Mouse (Mus musculus): ENCODE measurements around the gene Klhdc4.

The Klhdc4 gene

DNA sequence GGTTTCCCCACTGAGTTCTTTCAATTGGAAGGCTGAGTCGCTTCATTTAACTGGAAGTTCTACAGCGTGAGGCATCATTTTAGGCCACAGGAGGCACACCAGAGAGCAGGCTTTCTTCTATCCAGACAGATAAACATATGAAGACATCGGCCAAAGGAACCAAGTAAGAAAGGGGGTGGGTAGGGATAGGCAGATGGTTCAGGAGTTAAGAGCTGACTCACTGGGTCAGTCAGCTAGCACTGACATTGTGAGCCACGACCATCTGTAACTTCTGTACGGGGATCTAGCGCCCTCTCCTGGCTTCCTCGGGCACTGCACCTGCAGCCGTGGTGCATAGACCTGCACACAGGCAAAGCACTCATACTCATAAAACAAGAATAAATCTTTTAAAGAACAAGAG lies 11.9 kb upstream of the Klhdc4 start:
- no peak for TF ChIP-seq GATA4 (IDR thresholded peaks at IDR 0.05; ENCODE audit: insufficient replicate concordance, low read length)

DNA sequence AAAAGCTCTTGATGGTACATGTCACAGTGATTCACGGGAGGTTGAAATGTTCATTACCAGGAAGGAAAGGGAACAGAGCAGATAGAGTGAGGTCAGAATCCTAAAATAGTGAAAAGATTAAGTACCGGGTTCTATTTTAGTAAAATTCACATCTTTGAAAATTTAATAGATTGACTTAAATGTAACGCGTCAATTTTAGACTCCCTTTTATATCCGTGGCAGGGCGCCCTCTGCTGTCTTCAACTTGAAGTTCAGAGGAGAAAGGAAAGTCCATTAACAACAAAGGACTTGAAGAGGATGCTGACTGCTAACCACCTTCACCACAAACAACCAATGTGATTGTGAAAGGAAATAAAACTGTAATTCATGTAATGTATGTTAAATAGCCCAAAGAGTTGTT lies 3.1 kb upstream of the Klhdc4 start:
- TF ChIP-seq GATA4 (IDR thresholded peaks at IDR 0.05; ENCODE audit: insufficient replicate concordance, low read length), result no peak

DNA sequence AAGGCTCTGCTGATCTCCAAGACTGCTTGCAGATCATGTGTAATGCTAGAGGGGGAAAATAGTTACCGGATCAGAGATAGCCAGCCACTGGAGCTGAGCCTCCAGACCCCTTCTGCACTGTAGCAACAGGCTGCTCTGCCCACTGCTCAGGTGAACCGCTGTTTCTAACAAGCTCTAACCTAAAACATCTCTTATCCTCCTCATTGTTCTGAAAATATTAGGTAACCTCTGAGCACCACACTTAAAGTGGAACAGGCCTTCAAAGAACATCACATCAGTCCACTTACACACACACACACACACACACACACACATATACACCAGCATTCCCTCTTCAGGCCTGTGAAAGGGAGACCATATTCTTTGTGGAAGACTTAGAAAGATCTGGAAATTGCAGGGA lies 2.7 kb upstream of the Klhdc4 start:
- TF ChIP-seq GATA4 (IDR thresholded peaks at IDR 0.05; ENCODE audit: insufficient replicate concordance, low read length), result no peak

DNA sequence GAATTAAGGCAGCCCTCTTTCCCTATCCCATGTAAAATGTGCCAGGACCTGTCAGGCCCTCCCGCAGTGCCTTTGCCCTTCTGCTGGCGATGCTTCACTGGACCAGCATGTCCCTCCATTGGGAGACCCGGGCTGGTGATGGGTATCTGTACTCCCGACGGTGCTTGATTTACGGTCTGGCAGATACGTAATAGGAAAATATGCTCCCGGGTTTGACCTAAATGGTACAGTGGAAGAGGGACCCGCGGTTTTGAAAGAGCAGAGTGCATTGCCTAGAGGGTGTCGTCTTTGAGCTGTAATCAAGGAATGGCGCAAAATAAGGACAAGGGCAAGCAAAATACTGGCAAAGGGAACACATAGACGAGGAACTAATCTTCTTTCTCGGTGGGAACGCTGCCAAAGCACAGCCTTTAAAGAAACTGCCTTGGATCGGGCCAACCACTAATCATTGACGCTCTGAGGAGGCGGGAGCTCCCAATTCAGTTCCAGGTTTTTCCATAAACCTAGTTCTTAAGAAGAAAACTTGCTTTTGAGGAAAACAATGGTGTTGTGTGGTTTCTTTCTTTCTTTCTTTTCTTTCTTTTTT lies 501 bp upstream of the Klhdc4 start:
- no peak for TF ChIP-seq GATA4 (IDR thresholded peaks at IDR 0.05; ENCODE audit: insufficient replicate concordance, low read length)

DNA sequence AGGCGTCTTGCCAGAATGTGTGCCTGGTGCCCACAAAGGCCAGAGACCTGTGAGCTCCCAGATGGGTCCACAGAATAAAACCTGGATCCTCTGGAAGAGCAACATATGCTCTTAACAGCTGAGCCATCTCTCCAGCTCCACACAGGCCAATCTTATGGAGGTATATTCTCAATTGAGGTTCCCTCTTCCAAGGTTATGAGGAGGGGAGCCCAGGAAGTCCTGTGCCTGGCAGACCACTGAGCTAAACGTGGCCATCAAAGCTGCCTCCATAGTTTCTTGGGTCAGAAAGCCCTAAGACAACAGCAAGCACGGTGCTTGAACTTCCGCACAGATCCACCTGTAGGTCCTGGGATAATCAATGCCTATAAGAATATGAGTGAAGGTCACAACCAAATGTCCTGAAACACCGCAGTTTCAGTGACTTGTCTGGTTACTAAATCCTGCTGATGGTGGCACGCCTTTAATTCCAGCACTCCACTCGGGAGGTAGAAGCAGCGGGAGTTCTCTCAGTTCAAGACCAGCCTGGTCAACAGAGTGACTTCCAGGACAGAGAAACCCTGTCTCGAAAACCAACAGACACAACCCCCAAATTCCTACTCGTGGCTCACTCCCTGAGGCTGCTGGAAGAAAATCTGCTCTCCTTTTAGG lies 869 bp downstream of the Klhdc4 start:
- TF ChIP-seq GATA4 (IDR thresholded peaks at IDR 0.05; ENCODE audit: insufficient replicate concordance, low read length), result no peak

DNA sequence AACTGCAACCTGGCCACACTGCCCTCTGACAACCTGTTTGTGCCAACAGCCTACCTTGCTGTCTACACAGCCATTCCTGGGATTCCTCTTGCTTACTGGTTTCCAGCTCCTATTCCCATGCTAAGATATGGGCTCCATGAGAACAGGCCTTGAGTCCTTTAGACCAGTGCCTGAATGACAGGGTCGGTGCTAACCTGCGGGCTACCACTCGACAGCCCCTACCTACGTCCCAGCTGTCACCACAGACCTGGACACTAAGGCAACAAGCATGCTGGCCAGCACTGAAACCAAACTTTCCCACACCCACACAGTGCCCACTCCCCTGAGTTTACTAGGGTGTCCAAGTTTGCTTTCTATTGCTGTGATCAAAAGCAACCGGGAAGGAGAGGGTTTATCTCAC lies 1.6 kb downstream of the Klhdc4 start:
- TF ChIP-seq GATA4 (IDR thresholded peaks at IDR 0.05; ENCODE audit: insufficient replicate concordance, low read length), result no peak

DNA sequence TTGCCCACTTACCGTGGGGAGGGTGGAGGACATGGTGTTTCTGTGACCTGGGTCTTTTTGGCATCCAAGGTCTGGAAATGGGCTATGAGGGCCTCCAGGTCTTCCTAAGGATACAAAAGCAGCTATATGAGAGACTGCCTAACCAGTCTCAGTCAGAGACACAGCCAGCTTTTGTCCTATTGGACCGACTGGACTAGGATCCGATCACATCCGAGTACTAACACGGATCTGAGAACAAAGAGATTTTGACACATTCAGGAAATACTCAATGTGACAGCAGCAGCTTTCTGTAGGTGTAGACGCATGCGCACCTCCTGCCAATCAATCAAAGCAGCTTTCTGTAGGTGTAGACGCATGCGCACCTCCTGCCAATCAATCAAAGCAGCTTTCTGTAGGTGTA lies 7.6 kb downstream of the Klhdc4 start:
- TF ChIP-seq GATA4 (IDR thresholded peaks at IDR 0.05; ENCODE audit: insufficient replicate concordance, low read length), result no peak

DNA sequence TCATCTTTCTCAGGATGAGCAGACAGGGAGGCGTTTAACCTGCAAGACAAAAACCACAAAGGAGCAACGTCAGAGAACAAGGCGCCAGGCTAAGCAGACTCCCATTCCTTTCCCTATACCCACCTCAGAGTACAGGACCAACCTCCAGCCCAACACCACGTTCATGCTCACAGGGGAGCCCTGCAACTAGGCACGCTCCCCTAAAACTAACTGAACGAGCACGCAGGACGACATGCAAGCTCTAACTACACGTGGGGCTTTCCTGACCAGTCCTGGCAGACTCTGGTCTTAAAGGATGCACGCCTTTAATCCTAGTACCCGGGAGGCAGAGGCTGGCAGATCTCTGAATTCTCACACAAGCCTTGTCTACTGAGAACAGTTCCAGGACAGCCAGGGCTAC lies 8.0 kb downstream of the Klhdc4 start:
- TF ChIP-seq GATA4 (IDR thresholded peaks at IDR 0.05; ENCODE audit: insufficient replicate concordance, low read length), result no peak

DNA sequence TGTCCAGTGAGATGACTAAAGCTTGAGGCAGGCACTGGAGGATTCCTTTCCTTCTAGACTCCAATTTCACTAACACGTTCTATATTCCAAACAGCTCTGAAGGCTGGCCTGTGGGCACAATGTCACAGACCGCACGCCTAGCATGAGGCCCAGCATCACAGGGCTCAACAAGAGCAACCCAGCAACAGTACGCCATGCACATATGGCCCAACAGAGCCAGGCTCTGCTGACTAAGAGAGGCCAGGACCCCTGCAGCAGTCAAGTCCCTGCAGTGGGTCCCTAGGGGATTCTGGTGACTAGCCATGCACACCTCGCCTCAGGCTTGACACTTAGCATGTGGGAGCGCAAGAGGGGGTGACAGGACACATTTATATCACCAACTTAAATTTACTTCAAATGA lies 8.5 kb downstream of the Klhdc4 start:
- TF ChIP-seq GATA4 (IDR thresholded peaks at IDR 0.05; ENCODE audit: insufficient replicate concordance, low read length), result no peak

DNA sequence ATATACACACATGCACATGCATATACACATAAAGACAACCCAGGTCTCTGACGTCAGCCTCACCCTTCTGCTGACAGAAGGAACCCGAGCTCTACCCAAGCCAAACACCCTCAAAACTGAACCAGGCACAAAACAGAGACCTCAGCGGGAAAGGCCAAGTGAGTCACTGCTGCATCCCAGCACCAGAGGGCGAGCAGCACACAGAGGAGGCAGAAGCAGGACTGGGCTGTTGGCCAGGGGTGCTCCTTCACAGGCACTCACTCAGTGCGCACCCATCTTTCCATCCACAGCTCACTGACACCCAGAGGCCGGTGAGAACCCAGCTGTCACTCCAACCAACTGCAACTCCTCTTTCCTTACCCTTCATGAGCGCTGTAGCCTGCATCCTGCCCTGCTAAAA lies 11.1 kb downstream of the Klhdc4 start:
- TF ChIP-seq GATA4 (IDR thresholded peaks at IDR 0.05; ENCODE audit: insufficient replicate concordance, low read length), result no peak

DNA sequence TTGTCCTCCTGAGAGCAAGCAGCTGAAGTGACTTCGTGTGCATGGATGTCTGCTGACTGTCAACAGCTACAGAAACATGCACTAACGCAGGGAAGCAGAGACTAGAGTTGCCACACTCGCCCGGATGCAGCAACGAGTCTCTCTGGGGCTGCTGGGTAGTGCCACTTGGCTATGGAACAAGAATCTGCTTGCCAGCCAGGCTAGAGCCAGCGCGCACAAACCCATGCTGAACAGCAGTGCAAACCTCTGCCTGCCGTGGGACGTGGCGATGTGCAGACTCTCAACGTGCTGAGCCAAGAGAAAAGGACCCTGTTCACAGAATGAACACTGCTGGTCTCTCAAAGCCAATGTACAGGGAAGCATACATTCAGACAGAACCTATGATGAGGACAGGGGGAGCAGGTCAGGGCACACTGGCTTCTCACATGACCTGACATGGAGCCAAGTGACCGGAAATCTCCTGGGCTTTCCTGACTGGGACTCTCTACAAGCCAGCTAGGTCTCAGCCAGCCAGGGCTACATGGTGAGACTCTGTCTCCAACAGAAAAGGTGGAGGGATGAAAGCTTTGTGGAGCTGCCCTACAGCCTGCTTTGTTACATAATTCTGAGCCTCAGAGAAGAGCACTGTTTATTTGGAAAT lies 17.3 kb downstream of the Klhdc4 start:
- no peak for TF ChIP-seq GATA4 (IDR thresholded peaks at IDR 0.05; ENCODE audit: insufficient replicate concordance, low read length)

DNA sequence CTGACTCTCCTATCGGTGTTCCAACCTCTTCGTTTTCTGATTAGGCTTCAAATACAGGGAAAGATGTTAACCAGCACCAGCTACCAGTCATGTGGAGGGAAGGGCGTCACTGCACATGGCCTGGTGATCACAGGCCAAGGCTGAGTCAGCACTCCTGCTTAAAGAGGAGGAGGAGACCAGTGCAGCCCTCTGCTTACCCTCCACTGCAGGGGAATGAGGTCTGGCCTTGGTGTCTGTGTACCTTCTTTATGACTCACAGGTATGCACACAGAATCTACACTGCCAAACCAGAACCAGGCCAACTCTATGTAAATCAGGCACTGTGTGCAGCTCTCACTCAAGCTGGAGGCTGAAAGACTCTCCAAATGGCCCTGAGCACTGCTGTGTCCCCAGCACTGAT lies 17.9 kb downstream of the Klhdc4 start:
- TF ChIP-seq GATA4 (IDR thresholded peaks at IDR 0.05; ENCODE audit: insufficient replicate concordance, low read length), result no peak

DNA sequence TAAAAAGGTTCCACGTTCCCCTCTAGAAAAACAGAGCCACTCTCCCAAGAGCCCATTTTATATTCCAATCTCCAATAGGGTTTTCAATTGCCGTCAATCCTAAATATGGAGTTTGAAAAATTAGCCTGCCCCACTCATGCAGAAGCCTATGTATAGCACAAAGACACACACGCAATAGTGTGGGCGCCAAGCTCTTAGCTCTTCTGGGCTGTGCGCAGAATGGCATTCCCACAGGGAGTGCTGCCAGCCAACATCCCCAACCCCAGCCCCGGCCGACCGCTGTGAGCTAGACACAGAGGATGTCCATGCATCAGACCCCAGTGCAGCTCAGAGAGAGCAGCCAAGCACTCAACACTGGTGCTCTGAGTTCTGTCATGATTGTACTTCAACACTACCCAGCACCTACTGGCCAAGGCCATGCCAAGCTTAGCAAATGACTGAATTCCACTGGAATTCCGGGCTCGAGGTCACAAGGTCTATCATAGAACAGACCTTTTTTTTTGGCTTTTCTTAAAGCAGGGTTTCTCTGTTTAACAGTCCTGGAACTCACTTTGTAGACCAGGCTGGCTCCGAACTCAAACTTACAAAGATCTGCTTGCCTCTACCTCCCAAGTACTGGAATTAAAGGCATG lies 19.7 kb downstream of the Klhdc4 start:
- no peak for TF ChIP-seq GATA4 (IDR thresholded peaks at IDR 0.05; ENCODE audit: insufficient replicate concordance, low read length)

DNA sequence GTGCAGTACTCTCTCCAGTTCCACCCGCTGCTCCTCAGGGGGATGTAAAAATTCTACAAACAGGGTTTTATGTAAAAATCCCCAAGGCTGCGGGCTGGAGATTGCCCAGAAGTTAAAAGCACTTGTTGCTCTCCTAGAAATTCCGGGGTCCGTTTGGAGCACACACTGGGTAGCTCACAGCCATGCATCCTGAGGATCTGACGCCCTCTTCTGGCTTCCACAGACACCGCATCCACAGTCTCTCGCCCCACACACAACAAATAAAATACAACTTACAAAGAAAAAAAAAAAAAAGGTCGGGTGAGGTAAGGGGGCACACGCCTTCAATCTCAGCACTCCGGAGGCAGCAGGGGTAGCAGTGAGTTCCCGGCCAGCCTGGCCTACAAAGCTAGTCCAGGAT lies 21.3 kb downstream of the Klhdc4 start:
- no peak for TF ChIP-seq GATA4 (IDR thresholded peaks at IDR 0.05; ENCODE audit: insufficient replicate concordance, low read length)

DNA sequence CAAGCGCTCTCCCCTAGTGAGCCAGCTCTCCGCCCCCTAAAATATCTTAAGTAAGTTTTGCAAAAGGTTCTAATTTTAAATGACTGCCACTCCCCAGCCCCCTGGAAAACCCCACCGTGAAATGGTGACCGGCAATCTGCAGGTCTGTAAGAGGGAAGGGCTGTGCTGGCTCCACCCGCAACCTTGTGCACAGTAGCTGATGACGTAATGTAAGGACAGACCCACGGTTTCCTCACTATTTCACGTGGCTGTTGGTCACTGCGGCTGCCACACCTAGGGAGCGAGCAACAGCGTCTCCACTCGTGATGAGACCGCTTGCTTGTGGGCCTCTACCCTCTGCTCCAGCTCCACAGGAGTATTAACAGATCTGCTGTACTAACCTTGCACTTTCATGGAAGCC lies 23.2 kb downstream of the Klhdc4 start:
- TF ChIP-seq GATA4 (IDR thresholded peaks at IDR 0.05; ENCODE audit: insufficient replicate concordance, low read length), result no peak

DNA sequence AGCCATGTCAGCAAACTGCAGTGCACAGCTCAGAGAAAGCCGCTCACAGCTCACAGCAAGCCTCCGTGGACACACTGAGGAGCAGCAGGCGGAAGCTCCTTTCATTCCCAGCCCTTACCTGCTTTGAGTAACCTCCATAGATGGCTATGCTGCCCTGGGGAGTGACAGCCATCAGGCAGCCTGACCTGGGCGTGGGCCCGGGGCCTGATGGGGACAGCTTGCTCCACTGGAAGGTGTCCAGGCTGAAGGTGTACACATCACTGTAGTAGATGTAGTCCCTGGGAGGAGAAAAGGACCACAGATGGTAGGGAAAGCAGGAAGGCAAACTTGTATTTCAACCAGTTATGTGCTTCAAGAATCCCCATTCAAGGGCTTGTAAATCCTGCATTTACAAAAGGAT lies 24.5 kb downstream of the Klhdc4 start:
- no peak for TF ChIP-seq GATA4 (IDR thresholded peaks at IDR 0.05; ENCODE audit: insufficient replicate concordance, low read length)

All from liver, adult (tissue).